Mouse (Mus musculus) heart, embryonic 11.5 days (tissue): ENCODE results near the gene Focad. TPM values are rescaled to one million over a fixed set of nuclear protein-coding genes. Genes with fewer than 3 reads are reported as not detected.

Source experiments
- ATAC-seq: fragments of 200-750 bp; cut with Nextera tagmentation; replicated peaks from 2 replicates; pipeline ENCODE4 v1.8.0; 2017; ENCODE audit warnings: moderate library complexity; ENCODE audit not compliant: insufficient number of reproducible peaks, low FRiP score, low TSS enrichment
- H3K27ac ChIP-seq: fragments of 300-500 bp; sonication (generic); 2 replicates; pipeline ENCODE4 v1.5.1; 2014; ENCODE audit warnings: mild to moderate bottlenecking, low read depth, low read length
- H3K27me3 ChIP-seq: fragments of 300-500 bp; sonication (generic); 2 replicates; pipeline ENCODE4 v1.6.1; 2014; ENCODE audit warnings: mild to moderate bottlenecking, low read length, mixed read lengths; ENCODE audit not compliant: control insufficient read depth, insufficient read depth
- H3K36me3 ChIP-seq: fragments of 300-500 bp; sonication (generic); 2 replicates; pipeline ENCODE4 v1.6.1; 2014; ENCODE audit warnings: mild to moderate bottlenecking, low read length, moderate library complexity, mixed read lengths; ENCODE audit not compliant: control insufficient read depth, insufficient read depth
- H3K4me1 ChIP-seq: fragments of 300-500 bp; sonication (generic); 2 replicates; pipeline ENCODE4 v1.6.1; 2014; ENCODE audit warnings: low read length; ENCODE audit not compliant: control insufficient read depth, insufficient read depth
- H3K4me2 ChIP-seq: fragments of 300-500 bp; sonication (generic); 2 replicates; pipeline ENCODE4 v1.6.1; 2014; ENCODE audit warnings: mild to moderate bottlenecking, moderate library complexity
- H3K4me3 ChIP-seq: fragments of 300-500 bp; sonication (generic); 2 replicates; pipeline ENCODE4 v1.5.1; 2014; ENCODE audit warnings: low read depth, low read length
- H3K9ac ChIP-seq: fragments of 300-500 bp; sonication (generic); 2 replicates; pipeline ENCODE4 v1.6.1; 2014; ENCODE audit warnings: mild to moderate bottlenecking, low read depth, low read length, moderate library complexity
- H3K9me3 ChIP-seq: fragments of 300-500 bp; sonication (generic); replicated peaks from 2 replicates; pipeline ENCODE4 v1.6.1; 2016; ENCODE audit warnings: low read length; ENCODE audit not compliant: control insufficient read depth
- WGBS: fragments of 180-500 bp; shearing (Covaris S2); extraction: QIAGEN DNeasy Blood & Tissue Kit; methylation state at CpG from one replicate; pipeline ENCODE4 v1.1.7; 2014; ENCODE audit not compliant: insufficient replicate concordance; 5-methylcytosine and 5-hydroxymethylcytosine counted together
- polyA plus RNA-seq: library from polyadenylated mRNA; unstranded; fragments of >200 nt; fragmentation: Nextera tagmentation; extraction: Ambion mirVana; gene quantifications from 2 replicates; pipeline ENCODE4 v1.2.1, GENCODE M21; 2014

The Focad gene
- polyA plus RNA-seq, 1 experiment from 2014 or later: 12.2 TPM

- Histone ChIP-seq H3K9ac (no peak overlapping the region), H3K4me1 (no peaks in the 10 kb centered on the region), H3K36me3 (no peaks in the 10 kb centered on the region), H3K4me3 (no peak overlapping the region), H3K27me3 (no peaks in the 10 kb centered on the region), H3K27ac (no peak overlapping the region), H3K9me3 (no peaks in the 10 kb centered on the region), H3K4me2 (no peak overlapping the region)
- no peak for ATAC-seq
- 63% methylated on average over 6 of the region's 6 CpGs for WGBS
These were observed 302.6 kb downstream of the Focad start for GRCm38 (mm10) chr4:88396995-88397521.

DNA sequence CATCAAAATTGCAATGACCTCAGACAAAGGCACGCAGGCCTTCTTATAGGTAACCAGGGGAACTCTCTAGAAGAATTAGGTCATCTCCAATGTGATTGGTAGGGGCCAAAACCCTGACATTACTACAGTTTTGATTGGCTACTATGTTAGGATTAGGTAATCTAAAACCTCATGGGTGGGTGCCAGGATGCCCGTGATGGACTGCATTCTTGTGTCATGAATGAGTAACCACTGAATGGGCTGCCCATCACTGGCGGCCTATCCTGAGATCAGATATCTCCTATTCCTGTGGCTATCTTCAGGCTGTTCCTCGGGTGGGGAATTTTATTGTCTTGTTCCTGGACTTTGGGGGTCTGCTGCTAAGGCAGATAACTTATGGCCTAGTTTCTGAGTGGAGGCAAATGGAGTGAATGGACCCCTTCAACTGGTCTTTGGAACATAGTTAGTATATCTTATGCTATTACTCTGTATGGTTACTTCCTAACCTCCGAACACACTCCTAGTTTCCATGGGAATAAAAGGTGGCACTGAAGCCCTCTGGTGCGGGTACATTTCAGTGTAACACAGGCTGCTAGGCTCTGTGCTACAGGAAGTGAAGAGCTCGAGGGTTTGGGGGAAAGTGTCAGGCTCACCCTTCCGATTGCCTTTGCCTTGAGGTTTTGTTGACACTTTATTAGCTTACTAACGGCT lies 306.0 kb downstream of the Focad start:
- no peak for ATAC-seq
- H3K9ac ChIP-seq: no peak overlapping the region

GRCm38 (mm10) chr4:88400992-88401313 lies 306.5 kb downstream of the Focad start:
- Histone ChIP-seq H3K4me1 (no peaks in the 10 kb centered on the region), H3K4me2 (no peak overlapping the region), H3K9me3 (no peaks in the 10 kb centered on the region), H3K36me3 (no peaks in the 10 kb centered on the region), H3K9ac (no peak overlapping the region), H3K27ac (no peak overlapping the region), H3K4me3 (no peak overlapping the region), H3K27me3 (no peaks in the 10 kb centered on the region)
- 85% methylated on average over 7 of the region's 7 CpGs for WGBS
- no peak for ATAC-seq

More for the DNA sequence above, 306.0 kb downstream of the Focad start:
- Histone ChIP-seq H3K27ac (no peak overlapping the region), H3K4me3 (no peak overlapping the region), H3K27me3 (no peaks in the 10 kb centered on the region), H3K9me3 (no peaks in the 10 kb centered on the region), H3K4me1 (no peaks in the 10 kb centered on the region), H3K36me3 (no peaks in the 10 kb centered on the region), H3K4me2 (no peak overlapping the region)
- WGBS: 76% methylated on average over 9 of the region's 9 CpGs

DNA sequence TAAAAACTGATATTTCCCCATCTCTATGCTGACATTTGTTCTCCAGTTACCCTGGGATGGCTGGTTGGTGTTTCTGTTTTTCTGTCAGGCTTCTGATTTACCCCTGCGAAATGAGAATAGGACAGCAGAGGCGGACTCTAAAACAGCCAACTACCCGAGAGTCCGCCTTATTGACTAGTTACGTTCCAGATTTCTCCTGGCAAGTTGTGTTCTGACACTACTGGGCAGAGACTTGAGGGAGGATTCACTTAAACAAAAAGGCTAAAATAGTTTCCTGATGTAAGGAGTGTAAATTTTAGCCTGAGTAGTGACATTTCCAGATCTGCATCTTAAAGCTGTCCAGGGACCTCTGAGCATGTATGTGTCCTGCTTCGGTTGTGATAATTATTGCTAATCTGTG lies 308.5 kb downstream of the Focad start:
- Histone ChIP-seq H3K4me2 (no peak overlapping the region), H3K4me3 (no peak overlapping the region), H3K9me3 (no peaks in the 10 kb centered on the region), H3K27me3 (no peaks in the 10 kb centered on the region), H3K4me1 (no peaks in the 10 kb centered on the region), H3K9ac (no peak overlapping the region), H3K27ac (no peak overlapping the region), H3K36me3 (no peaks in the 10 kb centered on the region)
- ATAC-seq: no peak
- 81% methylated on average over 6 of the region's 6 CpGs for WGBS

GRCm38 (mm10) chr4:88406887-88407696 lies 312.7 kb downstream of the Focad start:
- Histone ChIP-seq H3K4me3 (no peak overlapping the region), H3K27ac (no peak overlapping the region), H3K9ac (no peak overlapping the region), H3K27me3 (no peaks in the 10 kb centered on the region), H3K4me1 (no peaks in the 10 kb centered on the region), H3K36me3 (no peaks in the 10 kb centered on the region), H3K4me2 (no peak overlapping the region), H3K9me3 (no peaks in the 10 kb centered on the region)
- 78% methylated on average over 4 of the region's 4 CpGs for WGBS
- no peak; the same call in 1 of the 2 replicates for ATAC-seq

- no peaks in the 10 kb centered on the region for H3K27me3 ChIP-seq
- no peak overlapping the region for H3K27ac ChIP-seq
- H3K9me3 ChIP-seq: no peaks in the 10 kb centered on the region
- H3K4me2 ChIP-seq: no peak overlapping the region
- no peak overlapping the region for H3K9ac ChIP-seq
- H3K4me3 ChIP-seq: no peak overlapping the region
- WGBS: 88% methylated on average over 4 of the region's 4 CpGs
- no peaks in the 10 kb centered on the region for H3K36me3 ChIP-seq
- no peaks in the 10 kb centered on the region for H3K4me1 ChIP-seq
- ATAC-seq: no peak
These were observed 314.9 kb downstream of the Focad start for GRCm38 (mm10) chr4:88409279-88409678.

DNA sequence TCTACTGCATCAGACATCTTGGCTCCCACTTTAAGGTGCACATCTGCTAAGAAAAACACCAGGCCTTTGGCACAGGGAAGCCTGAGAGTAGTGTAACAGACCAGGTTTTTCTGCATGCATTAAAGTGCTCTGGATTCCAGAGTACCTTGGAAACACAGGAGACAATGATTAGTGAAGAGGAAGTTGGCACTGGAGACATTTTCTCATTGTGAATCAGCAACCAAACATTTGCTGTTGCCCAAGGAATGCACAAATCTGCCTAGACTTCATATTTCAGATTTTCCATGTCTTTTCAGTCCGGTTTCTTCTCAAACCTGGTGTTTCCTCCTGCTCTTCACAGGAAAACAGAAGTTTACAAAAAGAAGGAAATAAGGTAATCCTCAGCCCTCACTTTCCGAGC lies 317.9 kb downstream of the Focad start:
- no peaks in the 10 kb centered on the region for H3K27me3 ChIP-seq
- no peaks in the 10 kb centered on the region for H3K4me1 ChIP-seq
- H3K9me3 ChIP-seq: no peaks in the 10 kb centered on the region
- ATAC-seq: no peak
- no peak overlapping the region for H3K4me2 ChIP-seq
- no peak overlapping the region for H3K9ac ChIP-seq
- no peak overlapping the region for H3K27ac ChIP-seq
- WGBS: 73% methylated on average over 2 of the region's 2 CpGs
- H3K36me3 ChIP-seq: no peaks in the 10 kb centered on the region
- no peak overlapping the region for H3K4me3 ChIP-seq

GRCm38 (mm10) chr4:88415017-88415416 lies 320.6 kb downstream of the Focad start:
- no peak for ATAC-seq
- Histone ChIP-seq H3K9me3 (no peaks in the 10 kb centered on the region), H3K4me3 (no peak overlapping the region), H3K36me3 (no peaks in the 10 kb centered on the region), H3K27me3 (no peaks in the 10 kb centered on the region), H3K4me2 (no peak overlapping the region), H3K4me1 (no peaks in the 10 kb centered on the region), H3K9ac (no peak overlapping the region), H3K27ac (no peak overlapping the region)
- 49% methylated on average over 2 of the region's 2 CpGs for WGBS
